Mouse (Mus musculus) right cerebral cortex, postnatal 36 days (tissue): ENCODE results near the gene Hnrnpab.
A peak's percentile ranks its signal among the peaks of the same experiment; 100 is the strongest.
"Not testable (repeated sequence)": the region's sequence is repeated elsewhere in the genome, so short reads cannot be mapped to it uniquely, and the experiment has no call there.

Experiments used
- DNase-seq, 2 experiments: peaks; one replicate each; pipeline ENCODE4 v3.0.0; 2022; ENCODE audit warnings: low spot score in 2 of 2, mixed read lengths in 1 of 2

Gene Hnrnpab

DNA sequence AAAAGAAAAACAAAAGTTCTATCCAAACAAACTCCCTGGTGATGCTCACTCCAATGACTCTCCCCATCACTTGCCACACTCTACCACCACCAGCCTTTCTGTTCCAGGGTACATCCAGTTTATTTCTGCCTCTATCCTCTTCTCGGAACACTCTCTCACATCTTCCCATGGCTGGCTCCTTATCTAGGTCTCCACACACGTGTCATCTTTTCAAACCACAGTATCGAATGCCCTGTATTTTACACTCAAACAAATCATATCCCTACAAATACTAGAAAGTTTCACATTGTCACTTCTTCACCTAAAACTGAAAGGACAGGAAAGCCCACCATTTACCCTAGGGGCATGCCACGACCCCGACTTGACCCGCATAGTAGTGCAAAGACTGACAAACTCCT, 28.5 kb upstream of the Hnrnpab start:
- DNase-seq: no peak

- DNase-seq: no peak
Observed at GRCm38 (mm10) chr11:51633721-51634120, 27.1 kb upstream of the Hnrnpab start.

DNA sequence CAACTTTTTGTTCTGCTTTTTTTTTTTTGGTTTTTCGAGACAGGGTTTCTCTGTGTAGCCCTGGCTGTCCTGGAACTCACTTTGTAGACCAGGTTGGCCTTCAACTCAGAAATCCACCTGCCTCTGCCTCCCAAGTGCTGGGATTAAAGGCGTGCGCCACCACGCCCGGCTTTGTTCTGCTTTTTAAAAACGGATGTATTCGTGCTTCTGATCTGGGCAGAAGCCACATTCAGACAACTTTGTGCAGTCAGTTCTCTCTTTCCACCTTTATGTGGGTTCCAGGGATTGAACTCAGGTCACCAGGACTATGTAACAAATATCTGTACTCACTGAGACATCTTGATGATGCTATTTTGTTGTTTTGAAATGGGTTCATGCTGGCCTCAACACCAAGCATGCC, 26.6 kb upstream of the Hnrnpab start:
- DNase-seq: not testable (repeated sequence)

DNA sequence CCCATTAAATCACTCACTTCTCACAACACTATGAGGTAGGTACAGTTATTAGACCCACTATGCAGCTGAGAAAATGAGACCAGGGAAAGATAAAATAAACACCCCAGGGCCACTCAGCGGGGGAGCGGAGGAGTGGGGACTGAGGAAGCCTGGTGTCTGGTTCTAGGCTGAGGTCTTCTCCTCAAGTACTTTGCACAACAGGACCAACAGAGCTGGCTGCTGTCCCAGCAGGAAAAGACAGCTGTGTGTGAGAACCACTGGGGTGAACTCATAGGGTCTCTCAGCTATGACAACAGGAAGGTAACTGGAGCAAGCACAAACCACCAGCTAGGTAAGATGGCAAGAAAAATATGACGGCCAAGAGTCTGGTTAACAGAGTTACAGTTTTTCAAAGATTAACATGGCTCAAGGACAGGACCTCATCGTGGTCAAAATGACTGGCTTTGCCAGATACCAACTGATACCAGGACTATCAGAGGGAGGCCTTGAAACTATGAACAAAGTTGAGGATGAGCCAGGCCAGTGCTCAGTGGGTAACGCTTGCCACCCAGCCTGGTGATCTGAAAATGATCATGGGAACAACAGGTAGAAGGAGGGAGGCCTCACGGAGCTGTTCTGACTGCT, 25.6 kb upstream of the Hnrnpab start:
- DNase-seq: no peak

DNA sequence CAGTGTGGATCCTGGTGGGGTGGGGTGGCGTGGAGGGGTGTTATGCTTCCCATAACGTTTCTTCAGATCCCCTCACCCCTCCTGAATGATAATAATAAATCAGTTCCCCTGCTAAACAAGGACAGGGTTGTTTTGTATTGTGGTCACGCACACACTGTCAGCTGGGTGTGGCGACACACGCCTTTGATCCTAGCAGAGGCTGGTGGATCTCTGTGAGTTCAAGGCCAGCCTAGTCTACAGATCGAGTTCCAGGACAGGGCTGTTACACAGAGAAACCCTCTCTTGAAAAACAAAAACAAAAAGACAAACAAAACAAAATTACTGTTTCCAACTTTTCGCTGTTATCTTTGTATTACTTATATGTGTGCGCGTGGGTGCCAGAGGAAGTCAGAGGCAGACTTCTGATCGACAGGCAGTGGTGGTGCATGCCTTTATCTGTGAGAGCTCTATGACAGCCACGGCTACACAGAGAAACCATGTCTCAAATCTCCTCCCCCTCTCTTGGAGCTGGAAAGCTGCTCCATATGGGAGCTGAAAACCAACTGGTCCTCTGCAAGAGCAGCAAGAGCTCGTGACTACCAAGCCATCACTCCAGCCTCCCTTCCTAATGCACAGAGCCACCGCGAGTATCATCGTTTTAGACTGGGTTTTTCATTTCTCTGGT, 23.1 kb upstream of the Hnrnpab start:
- peak in 1 of 2 experiments; percentile 70 for DNase-seq

- no peak for DNase-seq
Observed at GRCm38 (mm10) chr11:51627907-51628306, 21.3 kb upstream of the Hnrnpab start.

DNA sequence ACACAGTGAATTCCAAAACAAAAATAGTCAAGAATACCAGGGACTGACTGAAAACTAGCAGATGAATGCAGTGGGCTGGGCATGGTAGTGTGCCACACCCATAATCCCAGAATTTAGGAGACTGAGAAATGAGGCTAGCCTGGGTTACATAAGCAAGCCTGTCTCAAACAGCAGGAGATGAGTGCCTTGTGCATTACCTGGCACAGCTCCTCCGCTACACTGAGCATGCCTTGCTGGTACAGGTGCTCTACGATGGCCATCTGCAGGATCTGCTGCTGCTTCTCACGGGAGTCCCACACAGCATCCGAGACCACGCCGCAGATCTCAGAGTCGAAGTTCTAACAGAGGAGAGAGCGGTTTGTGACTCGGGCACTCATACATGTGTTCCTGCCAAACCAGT, 20.8 kb upstream of the Hnrnpab start:
- peak in 1 of 2 experiments; percentile 34 for DNase-seq

GRCm38 (mm10) chr11:51625187-51625820, 18.7 kb upstream of the Hnrnpab start:
- DNase-seq: no peak

GRCm38 (mm10) chr11:51622971-51623491, 16.4 kb upstream of the Hnrnpab start:
- DNase-seq: peak; percentile 82 to 89

GRCm38 (mm10) chr11:51621776-51622175, 15.1 kb upstream of the Hnrnpab start:
- DNase-seq: no peak

- no peak for DNase-seq
Observed at GRCm38 (mm10) chr11:51620084-51620483, 13.4 kb upstream of the Hnrnpab start.

- peak; percentile 88 to 95 for DNase-seq
Observed at GRCm38 (mm10) chr11:51619409-51620060, 12.9 kb upstream of the Hnrnpab start, which contains the start of gene Nhp2. Nhp2 (plus strand) TSS chr11:51619735.

DNA sequence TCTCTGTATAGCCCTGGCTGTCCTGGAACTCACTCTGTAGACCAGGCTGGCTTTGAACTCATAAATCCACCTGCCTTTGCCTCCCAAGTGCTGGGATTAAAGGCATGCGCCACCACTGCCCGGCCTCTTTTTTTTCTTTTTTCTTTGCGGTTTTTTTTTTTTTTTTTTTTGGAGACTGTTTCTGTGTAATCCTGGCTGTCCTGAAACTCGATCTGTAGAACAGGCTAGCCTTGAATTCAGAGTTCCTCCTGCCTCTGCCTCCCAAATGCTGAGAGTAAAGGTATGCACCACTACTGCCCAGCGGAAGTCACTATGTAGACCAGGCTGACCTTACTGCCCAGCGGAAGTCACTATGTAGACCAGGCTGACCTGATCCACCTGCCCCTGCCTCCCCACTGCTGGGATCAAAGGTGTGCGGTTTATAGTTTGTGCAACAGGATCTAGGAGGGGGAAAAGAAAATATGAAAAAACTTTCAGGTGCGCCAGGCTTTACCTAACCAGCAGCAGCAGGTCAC, 12.3 kb upstream of the Hnrnpab start:
- DNase-seq: no peak

- peak in 1 of 2 experiments; percentile 44 for DNase-seq
Observed at GRCm38 (mm10) chr11:51617693-51618092, 11.0 kb upstream of the Hnrnpab start.

DNA sequence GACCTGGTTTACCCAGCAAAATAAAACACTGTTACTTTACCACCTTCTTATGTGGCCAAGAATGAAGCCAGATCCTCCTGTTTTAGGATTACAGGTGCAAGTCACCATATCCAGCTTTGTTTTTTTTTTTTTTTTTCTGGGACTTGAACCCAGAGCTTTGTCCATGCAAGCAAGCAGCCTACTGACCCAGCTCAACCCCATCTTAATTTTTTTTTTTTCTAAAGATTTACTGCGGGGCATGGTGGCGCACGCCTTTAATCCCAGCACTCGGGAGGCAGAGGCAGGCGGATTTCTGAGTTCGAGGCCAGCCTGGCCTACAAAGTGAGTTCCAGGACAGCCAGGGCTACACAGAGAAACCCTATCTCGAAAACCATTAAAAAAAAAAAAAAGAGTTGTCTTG, 9.5 kb upstream of the Hnrnpab start:
- DNase-seq: not testable (repeated sequence)

DNA sequence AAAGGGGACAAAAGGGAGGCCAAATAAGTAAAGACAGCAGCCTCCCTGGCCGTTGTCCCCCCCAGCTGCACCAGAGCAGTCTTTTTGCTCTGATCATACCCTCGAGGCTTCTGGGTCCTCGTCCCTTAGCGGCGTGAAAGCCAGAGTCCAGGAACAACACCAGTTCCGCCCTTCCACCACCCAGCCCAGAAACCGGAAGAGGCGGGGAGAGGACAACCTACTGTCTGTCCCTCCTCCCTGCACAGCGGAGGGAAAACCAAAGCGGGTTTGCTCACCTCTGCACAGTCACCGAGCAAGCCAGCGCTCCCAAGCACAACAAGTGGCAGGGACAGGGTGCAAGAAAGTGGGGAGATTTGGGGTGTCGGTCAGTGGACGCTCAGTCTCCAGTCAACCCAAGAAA, 9.0 kb upstream of the Hnrnpab start:
- no peak for DNase-seq

DNA sequence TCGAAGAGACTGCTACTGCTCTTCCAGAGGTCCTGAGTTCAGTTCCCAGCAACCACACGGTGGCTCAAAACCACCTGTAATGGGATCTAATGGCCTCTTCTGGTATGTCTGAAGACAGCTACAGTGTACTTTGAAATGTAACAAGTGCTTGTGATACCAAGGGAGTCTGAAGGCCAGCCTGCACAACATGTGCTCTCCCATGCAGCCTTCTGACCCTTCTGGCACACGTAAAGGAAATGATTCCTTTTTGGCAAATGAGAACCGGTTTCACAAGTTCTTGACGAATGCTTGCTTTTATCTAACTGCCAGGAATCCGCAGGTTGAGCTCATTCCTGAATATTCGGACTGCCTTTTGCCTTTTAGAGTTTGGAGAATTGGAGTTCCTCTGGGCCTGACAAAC, 8.5 kb upstream of the Hnrnpab start:
- DNase-seq: no peak

DNA sequence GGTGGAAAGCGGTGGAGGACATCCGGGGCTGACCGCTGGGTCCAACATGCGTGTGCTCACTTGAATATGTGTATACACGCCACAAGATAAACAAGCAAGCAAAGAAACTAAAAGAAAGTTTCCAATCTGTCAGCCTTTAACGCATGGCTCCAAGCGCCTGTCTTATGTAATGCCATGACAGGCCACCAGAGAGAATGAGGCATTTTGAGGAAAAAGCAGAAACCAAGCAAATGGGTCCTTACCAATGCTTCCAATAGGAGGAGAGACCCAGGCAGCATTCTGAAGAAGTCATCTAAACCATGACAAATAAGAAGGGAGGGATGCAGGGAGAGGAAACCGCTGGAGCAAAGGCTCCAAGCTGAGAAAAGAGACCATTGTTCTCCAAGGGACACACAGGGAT, 7.6 kb upstream of the Hnrnpab start:
- no peak for DNase-seq

DNA sequence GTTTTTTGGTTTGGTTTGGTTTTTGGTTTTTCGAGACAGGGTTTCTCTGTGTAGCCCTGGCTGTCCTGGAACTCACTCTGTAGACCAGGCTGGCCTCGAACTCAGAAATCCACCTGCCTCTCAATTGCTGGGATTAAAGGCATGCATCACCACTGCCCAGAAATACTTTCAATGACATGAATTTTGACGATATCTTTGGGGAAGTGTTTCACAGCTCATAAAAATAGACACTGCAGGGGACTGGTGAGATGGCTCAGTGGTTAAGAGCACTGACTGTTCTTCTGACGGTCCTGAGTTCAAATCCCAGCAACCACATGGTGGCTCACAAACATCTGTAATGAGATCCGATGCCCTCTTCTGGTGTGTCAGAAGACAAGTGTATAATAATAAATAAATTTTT, 3.3 kb upstream of the Hnrnpab start:
- DNase-seq: not testable (repeated sequence)

GRCm38 (mm10) chr11:51609266-51609909, 2.7 kb upstream of the Hnrnpab start:
- no peak for DNase-seq

DNA sequence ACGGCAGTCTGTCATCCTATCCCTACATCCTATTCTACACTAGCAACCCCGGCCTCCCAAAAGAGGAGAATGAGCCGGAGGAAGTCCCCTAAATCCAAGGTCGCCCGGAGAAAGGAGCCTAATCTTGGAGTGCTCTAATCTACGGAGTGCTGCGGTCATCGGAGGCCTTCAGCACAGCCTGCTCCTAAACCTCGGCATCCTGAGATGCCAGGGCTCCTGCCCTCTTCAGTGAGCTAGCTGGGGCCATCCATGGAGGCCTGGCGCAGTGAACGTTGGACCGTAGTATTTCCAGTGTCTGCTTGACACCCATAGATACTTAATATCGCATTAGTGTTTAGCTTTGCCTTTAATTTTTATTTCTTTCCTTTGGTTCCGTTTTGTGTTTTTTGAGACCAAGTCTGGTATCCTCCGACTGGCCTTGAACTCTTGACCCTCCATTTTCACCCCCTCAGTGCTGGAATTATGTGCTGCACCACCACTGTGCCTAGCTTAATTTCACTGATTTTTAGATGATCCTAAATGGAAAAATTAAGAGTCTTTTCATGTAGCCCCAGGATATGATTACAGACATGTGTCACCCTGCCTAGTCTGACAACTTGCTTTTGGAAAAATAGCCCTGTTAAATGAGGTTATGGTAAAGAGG, 570 bp upstream of the Hnrnpab start:
- no peak for DNase-seq
